Comparison of ENCODE assay signal across 21 mouse cellular contexts in the genomic region with DNA sequence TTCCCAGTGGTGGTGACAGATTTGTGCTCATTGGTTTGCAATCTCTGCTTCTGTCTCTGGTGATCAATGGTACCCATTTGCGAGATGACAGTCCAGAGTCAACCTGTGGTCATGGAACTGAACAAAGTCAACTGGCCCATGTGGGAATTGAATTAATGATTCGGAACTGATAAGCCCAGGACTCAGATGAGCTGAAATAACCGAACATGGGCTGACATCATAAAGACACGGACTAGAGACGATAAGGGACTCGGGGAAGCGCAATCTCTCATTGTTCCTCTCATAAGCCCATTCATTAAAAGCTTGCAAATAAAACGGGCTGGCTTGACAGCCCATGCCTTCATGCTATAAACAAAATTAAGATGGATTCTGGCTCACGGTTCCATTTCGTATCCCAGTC.
"Had no signal": no experiment of that assay in that cellular context is flagged by ENCODE, and none has a peak within 500 bp of the region (broad histone marks: within the 10 kb centered on the region; RNA-seq: fewer than 3 reads in every experiment).

No protein-coding gene starts in this region.

- ATAC-seq: liver, postnatal 0 days; lung, postnatal 0 days; midbrain, embryonic 13.5 days; midbrain, embryonic 15.5 days had no signal

- DNase-seq: liver, postnatal 0 days; lung, adult 2 months; lung, postnatal 14 days; lung, postnatal 36 days; retina, postnatal 1 day; right cerebral cortex, adult 18-20 months; right cerebral cortex, postnatal 25 days; right cerebral cortex, postnatal 4 days; spleen, adult 18-20 months; thymus, adult 18-20 months; thymus, postnatal 14 days; thymus, postnatal 36 days had no signal

- H3K9me3 ChIP-seq: liver, embryonic 15.5 days; lung, embryonic 15.5 days; midbrain, embryonic 13.5 days; midbrain, embryonic 15.5 days; neural tube, embryonic 13.5 days had no signal

- H3K27me3 ChIP-seq: liver, embryonic 15.5 days; lung, embryonic 15.5 days; megakaryocyte, embryonic 14.5 days; midbrain, embryonic 13.5 days; midbrain, embryonic 15.5 days; neural tube, embryonic 13.5 days had no signal

- H3K27ac ChIP-seq: liver, embryonic 15.5 days; lung, embryonic 15.5 days; macrophage; midbrain, embryonic 13.5 days; midbrain, embryonic 15.5 days; neural tube, embryonic 13.5 days had no signal

- H3K9ac ChIP-seq: liver, embryonic 15.5 days; liver, postnatal 0 days; lung, embryonic 15.5 days; midbrain, embryonic 13.5 days; midbrain, embryonic 15.5 days; neural tube, embryonic 13.5 days had no signal

- H3K36me3 ChIP-seq: liver, embryonic 15.5 days; lung, embryonic 15.5 days; midbrain, embryonic 13.5 days; midbrain, embryonic 15.5 days; neural tube, embryonic 13.5 days had no signal

- H3K4me2 ChIP-seq: liver, embryonic 15.5 days; lung, embryonic 15.5 days; midbrain, embryonic 11.5 days; midbrain, embryonic 13.5 days; midbrain, embryonic 15.5 days; neural tube, embryonic 13.5 days had no signal

- H3K4me1 ChIP-seq: liver, embryonic 15.5 days; megakaryocyte, embryonic 14.5 days; midbrain, embryonic 13.5 days; midbrain, embryonic 15.5 days; neural tube, embryonic 13.5 days had no signal

- H3K4me3 ChIP-seq: liver, embryonic 15.5 days; lung, embryonic 15.5 days; megakaryocyte, embryonic 14.5 days; midbrain, embryonic 13.5 days; midbrain, embryonic 15.5 days; neural tube, embryonic 13.5 days had no signal
